Mouse (Mus musculus): ENCODE data around the gene Hspb11. TPM values are rescaled to one million over a fixed set of nuclear protein-coding genes. Genes with fewer than 3 reads are reported as not detected.

Hspb11 gene
- total RNA-seq, 1 experiment from 2014 or later, result 26.8 TPM

DNA sequence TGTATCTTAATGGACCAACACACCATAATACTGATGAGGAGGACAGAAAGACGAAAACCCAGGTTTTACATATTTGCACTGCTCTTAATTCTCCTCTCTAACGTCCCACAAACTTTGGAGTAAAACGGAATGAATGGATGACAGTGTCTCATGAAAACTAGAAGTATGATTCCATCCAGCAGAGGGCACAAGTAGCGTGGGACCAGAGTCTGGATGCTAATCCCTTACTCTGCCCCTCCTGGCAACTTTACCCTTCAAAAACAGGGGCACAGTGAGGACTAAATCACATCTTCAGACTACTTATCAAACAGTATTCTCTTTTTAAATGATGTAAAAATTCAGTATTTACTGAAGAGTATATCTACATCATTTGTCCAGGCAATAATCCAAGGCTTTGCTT is 2.9 kb upstream of the Hspb11 start:
- peak; percentile 8 for DNase-seq

- DNase-seq, result no peak
These were observed 871 bp upstream of the Hspb11 start for GRCm38 (mm10) chr4:107252522-107252921.

DNA sequence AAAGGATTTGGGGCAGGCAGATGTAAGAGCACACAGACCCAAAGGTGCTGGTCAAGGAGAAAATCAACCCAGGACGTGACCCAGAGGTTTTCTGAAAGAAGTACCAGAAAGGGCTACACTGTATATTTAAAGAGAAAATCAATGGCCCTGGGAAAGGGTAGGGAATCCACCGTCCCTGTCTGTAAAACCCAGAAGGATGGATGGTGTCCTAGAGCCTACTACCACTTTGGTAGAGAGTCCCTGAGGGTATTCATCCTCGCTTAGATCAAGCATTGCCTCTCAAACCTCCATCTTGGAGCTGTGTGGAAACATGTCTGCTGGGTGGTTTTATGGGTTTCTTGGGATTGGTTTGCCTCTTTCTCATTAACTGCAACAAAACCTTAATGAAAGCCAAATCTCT is 1.0 kb downstream of the Hspb11 start:
- no peak for DNase-seq

DNA sequence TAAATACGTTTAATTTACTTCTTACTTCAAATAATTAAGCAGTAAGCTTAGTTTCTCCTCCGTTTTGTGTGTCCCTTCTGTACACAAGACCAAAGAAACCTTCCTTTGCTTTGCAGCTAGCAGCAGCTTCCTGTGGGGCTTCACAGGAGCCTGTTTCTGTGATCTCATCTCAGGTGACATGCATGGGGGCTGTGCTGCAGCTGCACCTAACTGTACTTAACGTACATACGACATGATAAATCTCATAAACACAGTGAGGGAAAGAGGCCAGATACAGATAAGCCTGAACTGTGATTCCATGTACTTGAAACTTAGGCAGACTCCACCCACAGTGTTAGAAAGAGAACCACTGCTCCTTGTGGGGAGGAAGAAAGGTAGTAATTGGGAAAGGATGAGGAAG is 6.6 kb downstream of the Hspb11 start:
- DNase-seq, result no peak

- no peak for DNase-seq
These were observed 20.3 kb downstream of the Hspb11 start for GRCm38 (mm10) chr4:107273683-107274082.

DNA sequence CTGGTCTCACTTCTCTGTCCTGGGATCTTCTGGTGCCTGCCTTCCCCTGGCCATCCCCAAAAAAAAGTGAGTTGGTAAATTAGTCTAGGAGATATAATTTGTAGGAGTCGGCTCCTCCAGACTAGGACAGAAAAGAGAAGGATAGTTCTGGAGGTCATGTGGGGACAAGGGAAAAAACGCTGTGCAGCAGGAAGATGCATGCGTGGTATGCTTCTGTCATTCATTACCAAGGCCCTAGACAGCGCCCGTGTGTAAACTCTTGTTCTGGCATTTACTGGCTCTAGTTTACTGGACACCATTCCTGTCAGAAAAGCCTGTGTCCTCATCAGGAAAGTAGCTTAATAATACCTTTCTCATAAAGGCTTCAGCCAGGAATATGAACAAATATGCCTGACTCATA is 21.1 kb downstream of the Hspb11 start:
- DNase-seq, result no peak

DNA sequence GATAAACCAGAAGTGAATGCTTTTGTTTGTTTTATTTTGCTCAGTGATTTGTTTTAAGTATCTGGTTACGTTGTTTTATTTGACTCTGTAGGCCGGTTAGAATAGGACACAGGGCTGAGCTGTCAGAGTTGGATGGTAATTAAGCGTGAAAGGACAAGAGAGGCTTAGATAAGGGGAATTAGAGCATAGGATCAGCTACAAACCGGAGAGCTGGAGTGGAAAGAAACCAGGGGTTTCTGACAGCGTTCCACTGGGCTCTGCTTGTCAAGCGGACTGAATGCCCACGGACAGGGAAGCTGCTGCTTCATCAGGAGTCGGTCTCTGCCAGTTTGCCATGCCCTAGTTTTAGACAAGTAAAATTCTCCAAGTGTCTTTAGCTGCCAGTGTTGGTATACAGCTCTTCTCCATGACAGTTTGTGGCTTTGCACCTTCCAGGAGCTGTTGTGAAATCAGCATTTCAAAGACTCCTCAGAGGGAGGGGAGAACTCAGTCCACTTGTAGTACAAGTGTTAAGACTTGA is 24.9 kb downstream of the Hspb11 start:
- no peak for DNase-seq

DNA sequence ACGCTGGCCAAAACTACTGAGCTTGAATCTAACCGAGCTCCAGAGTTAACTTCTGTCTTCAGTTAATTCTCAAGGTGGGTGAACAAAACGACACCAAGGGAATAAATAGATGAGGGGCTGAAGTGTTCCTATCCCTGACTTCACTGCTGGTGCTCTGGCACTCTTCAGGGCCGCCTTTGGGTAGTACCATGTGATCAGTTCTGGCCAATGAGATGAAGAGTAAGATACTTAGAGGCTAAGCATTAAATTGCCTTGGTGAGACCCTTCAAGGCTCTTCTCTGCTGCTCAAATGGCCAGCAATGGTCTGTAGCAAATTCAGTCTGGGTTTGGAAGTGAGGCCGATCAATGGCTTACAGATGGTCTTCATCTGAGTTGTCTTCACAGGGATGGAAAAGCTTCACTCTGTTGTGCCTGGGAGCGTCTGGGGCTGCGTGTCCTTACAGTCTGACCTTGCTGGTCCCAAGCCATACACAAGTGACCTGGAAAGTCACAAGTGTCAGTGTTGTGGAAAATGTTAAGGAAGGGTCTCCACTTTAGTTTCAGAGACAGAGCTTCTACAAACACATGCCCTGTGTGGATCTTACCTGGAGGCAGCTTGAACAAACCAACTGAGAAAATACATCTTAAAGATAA is 27.6 kb downstream of the Hspb11 start:
- no peak for DNase-seq

GRCm38 (mm10) chr4:107285446-107286200 is 32.2 kb downstream of the Hspb11 start:
- DNase-seq, result no peak

DNA sequence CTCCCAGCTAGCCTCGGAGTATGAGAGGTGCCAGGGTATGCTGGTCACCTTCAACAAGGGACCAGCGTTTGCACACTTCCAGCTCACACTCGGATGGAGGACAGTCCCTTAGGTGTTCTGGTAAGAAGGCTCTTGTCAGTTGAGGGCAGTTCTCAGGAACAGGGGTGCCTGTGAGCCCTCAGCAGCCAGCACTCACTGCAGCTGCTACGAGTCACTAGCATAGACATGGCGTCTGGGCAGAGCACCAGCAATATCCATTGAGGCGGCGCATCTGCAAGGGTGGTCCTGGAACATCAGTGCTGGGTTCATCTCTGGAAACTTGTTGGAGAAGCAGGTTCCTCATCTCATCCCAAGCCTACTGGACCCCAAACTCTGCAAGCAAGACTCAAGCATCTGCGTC is 33.0 kb downstream of the Hspb11 start:
- DNase-seq, result no peak

- no peak for DNase-seq
These were observed 34.1 kb downstream of the Hspb11 start for GRCm38 (mm10) chr4:107287517-107287916.

- DNase-seq, result no peak
These were observed 38.3 kb downstream of the Hspb11 start for GRCm38 (mm10) chr4:107291611-107292272.

- no peak for DNase-seq
These were observed 38.9 kb downstream of the Hspb11 start for GRCm38 (mm10) chr4:107292273-107292662.

DNA sequence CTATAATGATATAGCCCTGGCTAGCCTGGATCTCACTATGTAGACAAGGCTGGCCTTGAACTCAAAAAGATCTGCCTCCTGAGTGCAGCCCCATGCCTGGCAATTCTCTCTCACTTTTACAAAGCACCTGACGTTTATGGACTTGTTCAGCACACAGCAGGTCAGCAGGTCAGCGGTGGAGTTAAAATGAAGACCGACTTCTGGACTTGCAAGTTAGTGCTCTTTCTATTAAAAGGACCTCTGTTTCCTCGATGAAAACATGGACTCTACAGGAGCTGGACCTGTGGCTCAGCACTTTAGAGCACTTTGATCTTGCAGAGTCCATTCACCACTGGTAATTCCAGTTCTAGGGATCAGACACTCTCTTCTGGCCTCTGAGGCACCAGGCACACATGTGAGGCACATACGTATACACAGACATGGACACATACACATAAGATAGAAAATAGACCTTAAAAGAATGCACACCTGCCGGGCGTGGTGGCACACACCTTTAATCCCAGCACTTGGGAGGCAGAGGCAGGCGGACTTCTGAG is 44.7 kb downstream of the Hspb11 start:
- DNase-seq, result no peak

- no peak for DNase-seq
These were observed 46.5 kb downstream of the Hspb11 start for GRCm38 (mm10) chr4:107299779-107300340.

DNA sequence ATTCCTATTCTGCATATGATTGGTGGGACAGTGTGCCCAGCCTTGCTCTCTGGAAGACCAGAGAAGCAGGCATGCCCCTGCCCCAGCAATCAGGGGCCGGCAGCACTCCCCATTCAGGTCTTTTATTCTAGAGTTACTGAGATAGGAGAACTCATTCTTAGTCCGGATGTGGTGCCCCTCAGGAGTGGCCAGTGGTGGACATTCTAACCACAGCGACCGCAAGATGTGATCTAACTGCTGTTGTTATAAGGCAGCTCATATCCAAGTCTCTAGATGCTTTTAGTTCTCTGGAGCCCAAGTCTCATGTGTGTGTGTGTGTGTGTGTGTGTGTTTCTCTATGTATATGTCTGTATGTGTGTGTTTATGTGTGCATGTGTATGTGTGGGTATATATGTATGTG is 47.0 kb downstream of the Hspb11 start:
- DNase-seq, result no peak

DNA sequence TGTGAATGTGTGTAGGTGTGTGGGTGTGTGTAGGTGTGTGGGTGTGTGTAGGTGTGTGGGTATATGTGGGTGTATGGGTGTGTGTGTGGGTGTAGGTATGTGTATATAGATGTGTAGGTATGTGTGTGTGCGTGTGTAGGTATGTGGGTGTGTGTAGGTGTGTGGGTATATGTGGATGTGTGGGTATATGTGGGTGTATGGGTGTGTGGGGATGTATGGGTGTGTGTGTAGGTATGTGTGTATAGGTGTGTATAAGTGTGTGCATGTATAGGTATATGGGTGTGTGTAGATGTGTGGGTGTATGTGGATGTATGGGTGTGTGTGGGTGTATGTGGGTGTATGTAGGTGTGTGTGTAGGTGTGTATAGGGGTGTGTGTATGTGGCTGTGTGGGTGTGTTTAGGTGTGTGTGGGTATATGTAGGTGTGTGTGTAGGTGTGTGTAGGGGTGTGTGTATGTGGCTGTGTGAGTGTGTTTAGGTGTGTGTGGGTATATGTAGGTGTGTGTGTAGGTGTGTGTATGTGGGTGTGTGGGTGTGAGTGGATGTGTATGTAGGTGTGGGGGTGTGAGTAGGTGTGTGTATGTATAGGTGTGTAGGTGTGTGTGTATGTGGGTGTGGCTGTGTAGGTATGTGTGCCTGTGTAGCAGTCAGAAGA is 47.6 kb downstream of the Hspb11 start:
- DNase-seq, result no peak

DNA sequence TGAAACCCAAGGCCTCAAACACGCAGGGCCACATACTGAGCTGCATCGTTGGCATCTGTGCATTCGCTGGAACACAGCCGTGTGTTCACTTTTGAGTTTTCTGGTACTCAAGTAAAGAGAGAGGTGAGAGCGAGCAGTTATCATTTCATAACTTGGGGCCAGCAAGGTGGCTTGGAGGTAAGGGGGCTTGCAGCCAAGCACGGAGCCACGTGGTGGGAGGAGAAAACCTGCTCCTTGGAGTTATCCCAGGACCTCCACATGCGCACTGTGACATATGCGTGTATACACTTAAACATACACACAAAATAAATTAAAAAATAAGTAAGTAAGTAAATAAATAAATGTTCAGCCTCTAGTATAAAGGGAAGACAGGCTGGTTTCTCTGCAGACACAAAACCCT is 48.8 kb downstream of the Hspb11 start:
- no peak for DNase-seq

- DNase-seq, result no peak
These were observed 49.4 kb downstream of the Hspb11 start for GRCm38 (mm10) chr4:107302832-107303231.

- DNase-seq, result no peak
These were observed 50.1 kb downstream of the Hspb11 start for GRCm38 (mm10) chr4:107303531-107303930.

GRCm38 (mm10) chr4:107306966-107307365 is 53.6 kb downstream of the Hspb11 start, which contains the start of gene Dio1:
Gene Dio1 (minus strand): TSS chr4:107307169.
- no peak for DNase-seq

Data from adrenal gland, postnatal 25 days (tissue).